Mouse (Mus musculus) ES-Bruce4 (cell line): ENCODE data around the gene Ywhag.

Source experiments
- CTCF ChIP-seq: IDR thresholded peaks from one replicate; pipeline ENCODE4 v1.8.1; 2011; ENCODE audit warnings: low read depth, low read length
- POLR2A ChIP-seq: IDR thresholded peaks from one replicate; pipeline ENCODE4 v1.8.1; 2011; ENCODE audit warnings: low read length; ENCODE audit not compliant: insufficient read depth

GRCm38 (mm10) chr5:135970247-135970646 is 35.8 kb upstream of the Ywhag start:
- TF ChIP-seq CTCF (no peak), POLR2A (no peak)
